Comparison of ENCODE assay signal across 30 mouse cellular contexts in genomic region chr10:117864251-117864650, GRCm38 (mm10). TPM values are rescaled to one million over a fixed set of nuclear protein-coding genes. Genes with fewer than 3 reads are reported as not detected.
DNase-seq lines count a peak whose midpoint lies in the region; ATAC-seq and TF ChIP-seq lines count a peak whose summit lies in the region.
"Had no signal": no experiment of that assay in that cellular context is flagged by ENCODE, and none has a peak within 500 bp of the region (broad histone marks: within the 10 kb centered on the region; RNA-seq: fewer than 3 reads in every experiment).

No protein-coding gene starts in this region.

- no peaks in the 10 kb centered on the region for H3K36me3 ChIP-seq in lung, embryonic 15.5 days
- H3K36me3 ChIP-seq in heart, embryonic 11.5 days (ENCODE audit: control insufficient read depth, insufficient read depth, low read length), result no peaks in the 10 kb centered on the region
- no peaks in the 10 kb centered on the region for H3K36me3 ChIP-seq in stomach, postnatal 0 days (ENCODE audit: control insufficient read depth, insufficient read depth, low read length)
- H3K36me3 ChIP-seq: embryonic facial prominence, embryonic 13.5 days; G1E; hindbrain, embryonic 15.5 days; limb, embryonic 10.5 days; liver, embryonic 15.5 days; midbrain, embryonic 13.5 days; neural tube, embryonic 12.5 days had no signal

- no peaks in the 10 kb centered on the region for H3K9me3 ChIP-seq in lung, embryonic 15.5 days
- H3K9me3 ChIP-seq in heart, embryonic 11.5 days (replicated peaks; ENCODE audit: control insufficient read depth, low read length), result no peaks in the 10 kb centered on the region
- H3K9me3 ChIP-seq in stomach, postnatal 0 days (ENCODE audit: control insufficient read depth, low read length), result no peaks in the 10 kb centered on the region
- H3K9me3 ChIP-seq: embryonic facial prominence, embryonic 13.5 days; forebrain, embryonic 13.5 days; G1E; hindbrain, embryonic 15.5 days; limb, embryonic 10.5 days; liver, embryonic 15.5 days; midbrain, embryonic 13.5 days; neural tube, embryonic 12.5 days had no signal

- H3K27me3 ChIP-seq in lung, embryonic 15.5 days, result no peaks in the 10 kb centered on the region
- H3K27me3 ChIP-seq in heart, embryonic 11.5 days (ENCODE audit: control insufficient read depth, insufficient read depth, low read length), result no peaks in the 10 kb centered on the region
- no peaks in the 10 kb centered on the region for H3K27me3 ChIP-seq in stomach, postnatal 0 days (ENCODE audit: control insufficient read depth, insufficient read depth, low read length)
- H3K27me3 ChIP-seq: CH12.LX; embryonic facial prominence, embryonic 13.5 days; forebrain, embryonic 13.5 days; hindbrain, embryonic 15.5 days; liver, embryonic 15.5 days; midbrain, embryonic 13.5 days; neural tube, embryonic 12.5 days; Patski had no signal

- WGBS in lung, embryonic 15.5 days, result 54% methylated on average over 4 of the region's 4 CpGs
- WGBS in heart, embryonic 11.5 days (ENCODE audit: insufficient replicate concordance), result 73% methylated on average over 4 of the region's 4 CpGs
- WGBS in stomach, postnatal 0 days, result 82% methylated on average over 3 of the region's 4 CpGs

- no peak overlapping the region for H3K4me3 ChIP-seq in lung, embryonic 15.5 days
- H3K4me3 ChIP-seq in heart, embryonic 11.5 days (ENCODE audit: low read depth, low read length), result no peak overlapping the region
- H3K4me3 ChIP-seq in stomach, postnatal 0 days (ENCODE audit: low read depth, low read length), result no peak overlapping the region
- H3K4me3 ChIP-seq: embryonic facial prominence, embryonic 13.5 days; erythroblast, embryonic 14.5 days; forebrain, embryonic 13.5 days; hindbrain, embryonic 15.5 days; layer of hippocampus, adult 2 months; limb, embryonic 10.5 days; liver, embryonic 15.5 days; midbrain, embryonic 13.5 days; neural tube, embryonic 12.5 days had no signal

- H3K4me1 ChIP-seq in lung, embryonic 15.5 days, result peaks cover 9% of the 10 kb centered on the region
- H3K4me1 ChIP-seq in heart, embryonic 11.5 days (ENCODE audit: control insufficient read depth, insufficient read depth, low read length), result no peaks in the 10 kb centered on the region
- no peaks in the 10 kb centered on the region for H3K4me1 ChIP-seq in stomach, postnatal 0 days (replicated peaks; ENCODE audit: control insufficient read depth, insufficient read depth)
- H3K4me1 ChIP-seq: embryonic facial prominence, embryonic 13.5 days; forebrain, embryonic 13.5 days; hindbrain, embryonic 15.5 days; neural tube, embryonic 12.5 days had no signal

- TF ChIP-seq EP300 in stomach, postnatal 0 days (optimal IDR thresholded peaks at IDR 0.05), result no peak

- no peak overlapping the region for H3K9ac ChIP-seq in lung, embryonic 15.5 days
- no peak overlapping the region for H3K9ac ChIP-seq in heart, embryonic 11.5 days (ENCODE audit: low read depth, low read length)
- H3K9ac ChIP-seq in stomach, postnatal 0 days (ENCODE audit: low read length), result no peak overlapping the region
- H3K9ac ChIP-seq: embryonic facial prominence, embryonic 13.5 days; forebrain, embryonic 13.5 days; hindbrain, embryonic 15.5 days; liver, embryonic 15.5 days; midbrain, embryonic 13.5 days; neural tube, embryonic 12.5 days had no signal

- ATAC-seq in lung, embryonic 15.5 days (ENCODE audit: borderline replicate concordance, extremely low read depth, low FRiP score, low TSS enrichment), result no peak
- ATAC-seq in heart, embryonic 11.5 days (replicated peaks; ENCODE audit: insufficient number of reproducible peaks, low FRiP score, low TSS enrichment), result no peak
- no peak for ATAC-seq in stomach, postnatal 0 days (ENCODE audit: low FRiP score, low TSS enrichment)
- ATAC-seq: forebrain, embryonic 13.5 days; intestine, embryonic 16.5 days; midbrain, embryonic 13.5 days; Patski had no signal

- no peak overlapping the region for H3K4me2 ChIP-seq in lung, embryonic 15.5 days
- no peak overlapping the region for H3K4me2 ChIP-seq in heart, embryonic 11.5 days
- H3K4me2 ChIP-seq in stomach, postnatal 0 days (replicated peaks; ENCODE audit: low read depth), result no peak overlapping the region
- H3K4me2 ChIP-seq: embryonic facial prominence, embryonic 13.5 days; forebrain, embryonic 13.5 days; hindbrain, embryonic 15.5 days; liver, embryonic 15.5 days; midbrain, embryonic 13.5 days; neural tube, embryonic 12.5 days had no signal

- peak overlapping the region; percentile 82 for H3K27ac ChIP-seq in lung, embryonic 15.5 days
- no peak overlapping the region for H3K27ac ChIP-seq in heart, embryonic 11.5 days (ENCODE audit: low read depth, low read length)
- H3K27ac ChIP-seq in stomach, postnatal 0 days (replicated peaks), result no peak overlapping the region
- H3K27ac ChIP-seq: embryonic facial prominence, embryonic 13.5 days; forebrain, embryonic 13.5 days; hindbrain, embryonic 15.5 days; layer of hippocampus, adult 2 months; limb, embryonic 10.5 days; liver, embryonic 15.5 days; midbrain, embryonic 13.5 days; neural tube, embryonic 12.5 days had no signal

- TF ChIP-seq CTCF in stomach, postnatal 0 days (IDR thresholded peaks at IDR 0.05; ENCODE audit: low read depth), result no peak

- DNase-seq in lung, postnatal 4 days, result no peak
- peak; percentile 50 for DNase-seq in thymus, postnatal 0 days (ENCODE audit: low spot score)
- DNase-seq in thymus, adult 18-20 months, result no peak
- DNase-seq in lung, postnatal 25 days (ENCODE audit: low spot score), result peak; percentile 61
- no peak for DNase-seq in stomach, postnatal 0 days (ENCODE audit: low spot score)
- no peak for DNase-seq in gastrocnemius, adult 8-10 months (ENCODE audit: low spot score in 2 of 2)
- DNase-seq: adrenal gland, postnatal 10 days; cerebellum, adult 2 months; cerebellum, postnatal 36 days; embryo, embryonic 11 days; heart, postnatal 4 days; kidney, postnatal 25 days; liver; right cerebral cortex, adult 18-20 months; right cerebral cortex, postnatal 4 days had no signal

RNA-seq across cellular contexts. Expression of gene Rap1b, which starts 18.4 kb away (rescaled TPM):
- polyA plus RNA-seq in lung, embryonic 15.5 days (2015; fragmentation: Nextera tagmentation; extraction: Ambion mirVana), result 212 and 219 TPM in 2 replicates
- polyA plus RNA-seq in thymus, postnatal 0 days (2015; fragmentation: Nextera tagmentation; extraction: Ambion mirVana), result 234 and 261 TPM in 2 replicates
- 137 and 155 TPM in 2 replicates for polyA plus RNA-seq in heart, embryonic 11.5 days (2014; fragmentation: Nextera tagmentation; extraction: Ambion mirVana)
- polyA plus RNA-seq in stomach, postnatal 0 days (2015; fragmentation: Nextera tagmentation; extraction: Ambion mirVana), result 130 and 132 TPM in 2 replicates
- 10 to 100 TPM; 16.5 to 23.0 (median 19.6) TPM for total RNA-seq in gastrocnemius, adult 8-10 months (2022)

Comparison
In these comparisons a context has a peak if more than half of its experiments do, and no peak if none do; other contexts are left out.
1. DNase-seq: peak in thymus, postnatal 0 days (single experiment) and lung, postnatal 25 days (single experiment); none in lung, postnatal 4 days (0 of 2), thymus, adult 18-20 months (0 of 2), stomach, postnatal 0 days (single experiment) and gastrocnemius, adult 8-10 months (0 of 2).